Mouse (Mus musculus) neural tube, embryonic 11.5 days (tissue): ENCODE measurements at regions not wholly inside any gene's neighbourhood (a gene's known extent, or its start where the extent isn't known, plus 50 kb on each side); places are given as distances from the start of the nearest gene placed in this dataset.

Experiments
- ATAC-seq: fragments of 200-750 bp; cut with Nextera tagmentation; 2 replicates; pipeline ENCODE4 v1.8.0; 2017; ENCODE audit warnings: moderate number of reproducible peaks, mild to moderate bottlenecking, moderate TSS enrichment, moderate library complexity; ENCODE audit not compliant: insufficient read depth, low FRiP score, low TSS enrichment
- DNase-seq: peaks from one replicate; pipeline ENCODE4 v3.0.0-alpha.2; 2015; ENCODE audit warnings: low spot score
- H3K27ac ChIP-seq: fragments of 300-500 bp; sonication (generic); 2 replicates; pipeline ENCODE4 v1.5.1; 2014; ENCODE audit warnings: low read depth, mild to moderate bottlenecking, low read length
- H3K27me3 ChIP-seq: fragments of 300-500 bp; sonication (generic); 2 replicates; pipeline ENCODE4 v1.6.1; 2014; ENCODE audit warnings: mild to moderate bottlenecking, low read length, mixed read lengths; ENCODE audit not compliant: control insufficient read depth, insufficient read depth
- H3K36me3 ChIP-seq: fragments of 300-500 bp; sonication (generic); 2 replicates; pipeline ENCODE4 v1.6.1; 2014; ENCODE audit warnings: mild to moderate bottlenecking, low read length, moderate library complexity, mixed read lengths; ENCODE audit not compliant: control insufficient read depth, insufficient read depth
- H3K4me1 ChIP-seq: fragments of 300-500 bp; sonication (generic); 2 replicates; pipeline ENCODE4 v1.6.1; 2014; ENCODE audit warnings: low read length, mixed read lengths; ENCODE audit not compliant: control insufficient read depth, insufficient read depth
- H3K4me2 ChIP-seq: fragments of 300-500 bp; sonication (generic); 2 replicates; pipeline ENCODE4 v1.6.1; 2014; ENCODE audit warnings: low read depth, mild to moderate bottlenecking, moderate library complexity
- H3K4me3 ChIP-seq: fragments of 300-500 bp; sonication (generic); 2 replicates; pipeline ENCODE4 v1.5.1; 2014; ENCODE audit warnings: low read depth, low read length
- H3K9ac ChIP-seq: fragments of 300-500 bp; sonication (generic); 2 replicates; pipeline ENCODE4 v1.6.1; 2014; ENCODE audit warnings: mild to moderate bottlenecking, low read length
- H3K9me3 ChIP-seq: fragments of 300-500 bp; sonication (generic); 2 replicates; pipeline ENCODE4 v1.6.1; 2016; ENCODE audit warnings: low read length; ENCODE audit not compliant: control insufficient read depth
- WGBS: fragments of 180-500 bp; shearing (Covaris S2); extraction: QIAGEN DNeasy Blood & Tissue Kit; methylation state at CpG from one replicate; pipeline ENCODE4 v1.1.7; 2014; 5-methylcytosine and 5-hydroxymethylcytosine counted together

DNA sequence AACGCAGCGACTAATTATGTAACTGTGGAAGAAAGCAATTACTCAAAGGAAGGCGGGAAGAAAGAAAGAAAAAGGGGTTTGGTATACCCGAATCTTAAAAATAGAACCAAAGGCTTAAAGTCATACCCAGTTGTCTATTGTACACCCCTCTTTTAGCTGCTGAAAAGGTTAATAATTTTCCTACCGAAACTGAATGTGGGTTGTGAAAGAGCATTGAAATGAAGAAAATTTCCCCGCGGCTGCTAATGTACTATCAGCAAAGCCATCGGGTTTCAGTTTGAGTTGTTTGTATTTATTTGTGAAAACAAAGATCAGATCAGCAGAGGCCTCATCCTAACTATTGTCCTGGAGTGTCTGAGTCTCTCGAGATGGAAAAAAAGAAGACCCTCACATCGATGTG lies 213.3 kb upstream of the Spdye4c start:
- DNase-seq (no peak), ATAC-seq (no peak)
- no peak overlapping the region for H3K9ac ChIP-seq
- no peaks in the 10 kb centered on the region for H3K27me3 ChIP-seq
- H3K4me2 ChIP-seq = no peak overlapping the region
- 0 out of 2 replicates have a peak, but pooled peaks cover 2% of the 10 kb centered on the region for H3K4me1 ChIP-seq
- H3K4me3 ChIP-seq = no peak overlapping the region
- no peaks in the 10 kb centered on the region for H3K9me3 ChIP-seq
- H3K27ac ChIP-seq = no peak overlapping the region
- 68% methylated on average over 10 of the region's 10 CpGs for WGBS
- H3K36me3 ChIP-seq = no peaks in the 10 kb centered on the region

DNA sequence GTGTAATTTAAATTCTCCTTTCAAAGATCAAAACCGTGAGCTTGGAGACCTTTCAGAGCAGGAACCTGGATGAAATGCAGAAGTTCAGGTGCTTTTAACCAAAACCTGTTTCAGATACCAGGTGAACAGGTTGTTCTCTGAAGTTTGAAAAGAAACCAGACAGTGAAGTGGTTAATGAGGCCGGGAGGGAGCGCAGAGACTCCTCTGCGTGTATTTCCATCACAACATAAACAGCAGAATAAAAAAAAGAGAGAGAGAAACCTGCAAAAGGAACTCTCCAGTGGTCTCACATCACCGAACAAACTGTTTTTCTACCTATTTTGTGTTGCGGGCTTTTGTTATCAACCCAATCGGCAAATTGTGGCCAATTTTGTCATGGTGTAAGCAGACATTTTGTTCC lies 212.6 kb upstream of the Spdye4c start:
- Histone ChIP-seq H3K9ac (no peak overlapping the region), H3K4me2 (no peak overlapping the region), H3K27me3 (no peaks in the 10 kb centered on the region), H3K36me3 (no peaks in the 10 kb centered on the region), H3K9me3 (no peaks in the 10 kb centered on the region), H3K4me3 (no peak overlapping the region), H3K27ac (no peak overlapping the region), H3K4me1 (0 out of 2 replicates have a peak, but pooled peaks cover 2% of the 10 kb centered on the region)
- ATAC-seq = no peak
- 83% methylated on average over 7 of the region's 7 CpGs for WGBS
- DNase-seq = no peak

DNA sequence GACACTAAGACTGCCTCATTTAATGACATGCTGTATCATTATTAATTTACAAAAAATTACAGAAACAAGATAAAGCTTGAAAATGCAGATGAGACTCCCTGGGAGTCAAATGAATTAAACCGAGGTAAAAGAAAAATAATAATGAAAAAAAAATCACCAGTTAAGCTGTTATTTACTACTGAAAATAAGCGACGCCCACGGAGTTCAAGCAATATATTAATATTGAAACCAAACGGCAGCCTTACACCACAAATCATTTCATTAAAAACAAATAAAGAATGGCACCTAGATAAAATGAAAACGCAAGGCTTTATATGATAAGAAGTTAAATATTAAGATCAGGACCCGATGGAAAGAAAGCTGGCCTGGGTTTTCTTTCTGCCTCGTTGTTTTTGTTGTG lies 211.9 kb upstream of the Spdye4c start:
- Histone ChIP-seq H3K4me2 (no peak overlapping the region), H3K4me1 (no peaks in the 10 kb centered on the region), H3K9me3 (no peaks in the 10 kb centered on the region), H3K27me3 (no peaks in the 10 kb centered on the region), H3K9ac (no peak overlapping the region), H3K27ac (no peak overlapping the region), H3K4me3 (no peak overlapping the region), H3K36me3 (no peaks in the 10 kb centered on the region)
- WGBS = 82% methylated on average over 8 of the region's 8 CpGs
- DNase-seq (no peak), ATAC-seq (no peak)

DNA sequence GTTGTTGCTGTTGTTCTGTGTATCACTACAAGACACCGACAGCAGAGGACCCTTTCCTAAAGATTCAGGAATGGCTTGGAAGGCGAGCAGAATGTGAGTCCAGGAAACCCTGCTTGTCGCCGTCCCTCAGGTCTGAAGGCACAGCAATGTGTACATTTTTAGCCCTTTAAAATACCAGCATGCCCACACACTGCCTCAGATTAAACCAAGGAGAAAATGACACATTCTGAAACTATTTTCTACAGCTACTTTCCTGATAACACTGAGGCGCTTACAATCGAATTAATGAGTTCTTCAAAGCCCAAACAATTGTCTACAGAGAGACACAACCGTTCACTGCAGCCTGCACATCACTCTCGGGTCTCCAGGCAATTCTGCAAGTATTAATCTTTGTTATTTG lies 211.5 kb upstream of the Spdye4c start:
- Histone ChIP-seq H3K4me1 (no peaks in the 10 kb centered on the region), H3K4me3 (no peak overlapping the region), H3K27ac (no peak overlapping the region), H3K4me2 (no peak overlapping the region), H3K9me3 (no peaks in the 10 kb centered on the region), H3K27me3 (no peaks in the 10 kb centered on the region), H3K9ac (no peak overlapping the region), H3K36me3 (no peaks in the 10 kb centered on the region)
- WGBS = 66% methylated on average over 8 of the region's 8 CpGs
- DNase-seq (no peak), ATAC-seq (no peak)

DNA sequence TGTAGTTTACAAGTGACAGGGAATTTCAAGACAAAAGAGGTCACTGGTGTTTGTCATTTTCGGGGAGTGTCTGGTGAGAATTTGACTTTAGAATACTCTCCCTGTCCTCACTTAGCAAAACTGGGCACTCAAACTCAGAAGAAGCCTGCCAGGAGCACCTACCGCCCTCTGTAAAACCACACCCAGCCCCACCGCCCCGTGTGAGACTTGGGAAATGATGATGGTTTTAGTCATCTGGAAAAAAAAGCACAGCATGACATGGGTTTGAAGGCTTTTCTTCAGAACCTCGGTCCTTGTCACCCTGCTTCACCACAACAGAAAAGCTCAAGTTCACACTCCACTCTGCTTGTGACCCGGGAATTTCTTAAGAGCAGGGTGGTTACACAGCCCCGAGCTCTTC lies 210.4 kb upstream of the Spdye4c start:
- Histone ChIP-seq H3K4me1 (no peaks in the 10 kb centered on the region), H3K9ac (no peak overlapping the region), H3K4me2 (no peak overlapping the region), H3K4me3 (no peak overlapping the region), H3K27me3 (no peaks in the 10 kb centered on the region), H3K9me3 (no peaks in the 10 kb centered on the region), H3K27ac (no peak overlapping the region), H3K36me3 (no peaks in the 10 kb centered on the region)
- WGBS = 40% methylated on average over 7 of the region's 7 CpGs
- DNase-seq (no peak), ATAC-seq (no peak)

DNA sequence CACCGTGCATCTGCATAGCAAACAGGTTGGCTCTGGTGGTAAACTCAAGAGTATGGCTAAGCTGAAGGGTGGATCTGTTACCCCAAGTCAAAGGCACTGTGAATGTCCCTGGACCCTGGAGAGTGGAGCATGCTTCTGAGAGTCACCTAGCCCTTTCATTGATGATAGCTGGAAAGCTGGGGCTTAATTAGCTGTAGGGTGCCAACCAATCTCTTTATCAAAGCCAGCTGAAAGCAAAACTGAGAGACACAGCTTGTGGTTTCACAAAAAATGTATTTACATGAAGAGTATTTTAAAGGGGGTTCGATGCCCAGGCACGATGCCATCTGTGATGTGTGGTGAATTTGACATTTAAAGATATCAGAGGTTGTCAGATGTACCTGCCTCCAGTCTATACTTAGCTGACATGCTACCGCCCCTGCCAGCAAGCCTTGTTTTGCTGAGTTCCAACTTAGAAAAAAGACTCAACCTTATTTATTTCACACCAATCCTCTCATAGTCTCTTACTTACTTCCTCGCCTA lies 209.3 kb upstream of the Spdye4c start:
- H3K4me1 ChIP-seq = no peaks in the 10 kb centered on the region
- H3K27me3 ChIP-seq = no peaks in the 10 kb centered on the region
- no peaks in the 10 kb centered on the region for H3K36me3 ChIP-seq
- no peak overlapping the region for H3K27ac ChIP-seq
- H3K4me3 ChIP-seq = no peak overlapping the region
- WGBS = 85% methylated on average over 5 of the region's 5 CpGs
- ATAC-seq = no peak
- no peak for DNase-seq
- H3K4me2 ChIP-seq = no peak overlapping the region
- H3K9me3 ChIP-seq = no peaks in the 10 kb centered on the region
- H3K9ac ChIP-seq = no peak overlapping the region

DNA sequence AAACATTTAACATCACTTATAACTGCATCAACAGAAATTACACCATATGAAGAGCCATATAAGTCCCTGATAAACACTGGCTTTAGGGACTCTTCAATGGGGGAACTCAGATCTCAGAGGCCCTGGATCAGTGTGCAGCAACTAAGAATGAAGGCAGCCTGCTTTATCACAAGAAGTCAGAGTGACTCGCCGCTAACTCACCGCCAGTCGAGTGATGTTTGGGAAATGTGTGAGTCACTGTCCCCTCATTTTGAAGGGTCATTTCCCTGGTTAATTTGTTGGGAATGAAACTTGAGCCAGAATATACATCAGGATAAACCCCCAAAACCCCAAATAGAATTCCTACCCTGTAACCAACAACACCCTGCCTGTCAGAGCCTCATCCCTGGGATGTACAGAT lies 208.5 kb upstream of the Spdye4c start:
- H3K4me3 ChIP-seq = no peak overlapping the region
- no peaks in the 10 kb centered on the region for H3K4me1 ChIP-seq
- ATAC-seq (no peak), DNase-seq (no peak)
- no peaks in the 10 kb centered on the region for H3K9me3 ChIP-seq
- H3K9ac ChIP-seq = no peak overlapping the region
- no peaks in the 10 kb centered on the region for H3K27me3 ChIP-seq
- no peak overlapping the region for H3K27ac ChIP-seq
- WGBS = 80% methylated on average over 4 of the region's 4 CpGs
- no peak overlapping the region for H3K4me2 ChIP-seq
- H3K36me3 ChIP-seq = no peaks in the 10 kb centered on the region

DNA sequence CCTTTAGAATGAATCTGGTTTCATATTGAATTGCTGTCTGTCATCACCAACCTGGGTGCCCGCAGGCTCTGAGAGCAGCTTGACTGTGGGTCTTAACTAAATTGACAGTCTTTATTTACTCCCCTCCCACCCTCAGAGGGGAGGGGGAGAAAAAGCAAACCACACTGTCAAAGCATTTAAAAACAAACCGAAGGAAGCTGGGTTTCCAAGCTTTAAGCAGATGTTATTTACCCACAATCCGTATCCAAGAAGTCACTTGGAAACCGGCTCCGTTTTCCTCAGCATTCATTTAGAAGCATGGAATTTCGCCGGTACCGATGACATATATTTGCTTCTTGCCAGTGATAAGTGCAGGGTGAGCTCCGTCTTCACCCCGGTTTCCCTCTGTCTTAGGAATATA lies 206.4 kb upstream of the Spdye4c start:
- no peaks in the 10 kb centered on the region for H3K9me3 ChIP-seq
- WGBS = 74% methylated on average over 10 of the region's 10 CpGs
- ATAC-seq = no peak
- H3K4me1 ChIP-seq = no peaks in the 10 kb centered on the region
- H3K9ac ChIP-seq = no peak overlapping the region
- no peaks in the 10 kb centered on the region for H3K27me3 ChIP-seq
- no peak overlapping the region for H3K4me3 ChIP-seq
- no peak overlapping the region for H3K27ac ChIP-seq
- no peaks in the 10 kb centered on the region for H3K36me3 ChIP-seq
- DNase-seq = no peak
- H3K4me2 ChIP-seq = no peak overlapping the region

DNA sequence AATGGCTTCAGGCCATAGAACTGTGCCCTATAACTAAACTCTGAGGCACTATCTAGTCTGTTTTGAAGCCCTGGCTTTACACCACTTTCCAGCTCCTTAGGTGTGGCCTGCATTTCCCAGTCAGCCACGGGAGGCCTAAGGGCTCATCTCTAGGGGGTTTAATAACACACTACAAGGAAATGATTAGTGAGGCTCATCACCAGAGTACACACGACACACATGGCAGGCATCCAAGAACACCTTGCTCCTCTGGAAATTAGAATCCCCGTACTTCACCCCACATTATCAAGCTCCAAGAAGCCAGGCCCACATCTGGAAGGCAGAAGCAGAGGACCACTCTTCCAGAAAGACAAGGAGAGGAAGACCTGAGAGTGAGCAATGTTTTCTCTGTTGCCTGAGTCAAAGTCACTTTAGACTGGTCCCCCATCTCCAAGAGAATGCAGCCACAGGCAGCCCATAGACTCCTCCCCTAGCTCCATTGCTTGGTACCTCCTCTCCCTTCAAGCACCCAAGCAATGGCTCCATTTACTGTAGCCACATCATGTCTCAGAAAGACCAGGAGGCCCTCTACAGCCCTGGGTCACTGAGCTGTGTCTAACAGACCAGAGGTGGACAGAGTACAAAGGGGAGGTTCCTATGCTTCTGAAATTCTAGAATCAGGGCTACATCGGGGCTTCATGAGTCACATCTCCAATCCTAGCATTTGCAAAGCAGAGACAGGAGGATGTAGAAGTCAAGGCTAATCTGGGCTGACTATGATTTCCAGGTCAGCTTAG lies 204.0 kb upstream of the Spdye4c start:
- H3K9me3 ChIP-seq = no peaks in the 10 kb centered on the region
- H3K27ac ChIP-seq = no peak overlapping the region
- no peaks in the 10 kb centered on the region for H3K36me3 ChIP-seq
- ATAC-seq = no peak
- no peaks in the 10 kb centered on the region; the same call in 1 of the 2 replicates for H3K4me1 ChIP-seq
- no peak overlapping the region for H3K9ac ChIP-seq
- DNase-seq = no peak
- H3K4me2 ChIP-seq = no peak overlapping the region
- WGBS = 77% methylated on average over 4 of the region's 4 CpGs
- H3K4me3 ChIP-seq = no peak overlapping the region
- no peaks in the 10 kb centered on the region for H3K27me3 ChIP-seq
